Mouse (Mus musculus): ENCODE measurements at regions not wholly inside any gene's neighbourhood (a gene's known extent, or its start where the extent isn't known, plus 50 kb on each side); places are given as distances from the start of the nearest gene placed in this dataset.

DNA sequence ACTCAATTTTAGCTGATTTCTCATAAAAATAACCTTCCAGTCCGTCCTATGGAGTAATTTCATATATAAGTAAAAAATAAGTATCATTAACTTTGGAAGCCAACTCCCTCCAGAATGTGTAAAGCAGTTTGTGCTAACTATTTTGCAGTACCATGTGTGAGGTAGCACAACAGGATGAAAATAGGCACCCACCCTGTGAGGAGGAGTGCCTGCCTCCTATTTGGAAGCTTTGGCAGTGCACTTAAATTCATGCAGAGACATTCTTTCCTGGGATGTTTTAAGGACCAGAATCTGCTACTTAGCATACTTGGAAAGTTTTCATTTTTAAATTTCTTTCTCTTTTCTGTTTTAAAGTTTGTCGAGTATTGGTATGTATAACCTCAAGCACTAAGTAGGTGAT is 336.8 kb downstream of the Gm21750 start:
- no peaks in the 10 kb centered on the region for H3K36me3 ChIP-seq (ENCODE audit: poor library complexity, severe bottlenecking)
- no peaks in the 10 kb centered on the region for H3K9me3 ChIP-seq (replicated peaks)
- WGBS, result 89% methylated on average over 2 of the region's 2 CpGs

DNA sequence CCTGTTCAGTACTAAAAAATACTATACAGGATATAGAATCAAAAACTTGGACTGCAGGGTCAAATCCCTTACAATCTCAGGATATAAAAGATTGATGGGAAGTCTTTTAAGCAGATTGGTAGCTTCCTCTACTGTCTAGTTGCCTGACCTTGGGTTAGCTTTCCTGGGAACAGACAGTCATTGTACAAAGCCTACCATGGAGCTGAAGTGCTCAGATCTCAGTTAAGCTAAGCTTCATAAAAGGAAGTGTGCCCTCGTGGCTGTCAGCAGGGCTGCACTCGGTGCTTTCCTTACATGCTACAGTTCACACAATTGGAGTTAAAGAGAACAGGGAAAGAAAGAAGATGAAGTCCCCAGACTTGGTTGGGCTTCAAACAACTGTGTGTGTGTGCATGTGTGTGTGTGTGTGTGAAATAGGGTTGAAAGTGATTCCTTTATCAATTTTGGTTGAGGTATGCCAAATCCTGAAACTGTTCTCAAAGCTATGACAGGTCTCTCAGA is 338.4 kb downstream of the Gm21750 start:
- WGBS, result 26% methylated on average over 2 of the region's 2 CpGs
- Histone ChIP-seq H3K27me3 (no peaks in the 10 kb centered on the region), H3K9me3 (replicated peaks) (no peaks in the 10 kb centered on the region), H3K9ac (no peak overlapping the region), H3K4me2 (no peak overlapping the region), H3K4me1 (no peaks in the 10 kb centered on the region), H3K4me3 (no peak overlapping the region), H3K36me3 (ENCODE audit: poor library complexity, severe bottlenecking) (no peaks in the 10 kb centered on the region), H3K27ac (no peak overlapping the region)
- peak; percentile 43; the same call in 1 of the 2 replicates for ATAC-seq

More for the DNA sequence above, 336.8 kb downstream of the Gm21750 start:
- no peaks in the 10 kb centered on the region for H3K4me1 ChIP-seq
- no peak overlapping the region for H3K9ac ChIP-seq
- no peak overlapping the region for H3K27ac ChIP-seq
- H3K4me2 ChIP-seq, result no peak overlapping the region
- H3K27me3 ChIP-seq, result no peaks in the 10 kb centered on the region
- no peak for ATAC-seq
- H3K4me3 ChIP-seq, result no peak overlapping the region

DNA sequence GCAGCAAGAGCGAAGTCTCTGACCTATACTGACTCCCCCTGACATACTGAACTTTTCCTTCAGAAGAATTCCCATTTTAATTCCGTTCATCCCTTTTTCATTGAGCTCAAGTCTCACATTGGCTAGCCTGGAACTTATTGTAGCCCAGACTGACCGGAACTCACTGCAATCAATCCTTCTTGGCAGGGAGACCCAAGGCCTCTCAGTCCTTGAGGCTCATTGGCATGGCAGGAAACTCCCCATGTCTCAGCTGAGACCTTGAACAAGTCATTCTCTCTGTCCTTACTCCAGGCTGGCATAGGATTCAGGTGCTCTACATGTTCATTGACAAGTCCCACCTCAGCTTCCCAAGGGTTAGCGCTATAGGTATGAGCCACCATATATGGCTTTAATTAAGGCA is 345.9 kb downstream of the Gm21750 start:
- 92% methylated on average over 4 of the region's 4 CpGs for WGBS
- Histone ChIP-seq H3K9ac (no peak overlapping the region), H3K36me3 (ENCODE audit: poor library complexity, severe bottlenecking) (no peaks in the 10 kb centered on the region), H3K27ac (no peak overlapping the region), H3K27me3 (no peaks in the 10 kb centered on the region), H3K4me3 (no peak overlapping the region), H3K9me3 (replicated peaks) (no peaks in the 10 kb centered on the region), H3K4me1 (no peaks in the 10 kb centered on the region), H3K4me2 (no peak overlapping the region)
- no peak for ATAC-seq

DNA sequence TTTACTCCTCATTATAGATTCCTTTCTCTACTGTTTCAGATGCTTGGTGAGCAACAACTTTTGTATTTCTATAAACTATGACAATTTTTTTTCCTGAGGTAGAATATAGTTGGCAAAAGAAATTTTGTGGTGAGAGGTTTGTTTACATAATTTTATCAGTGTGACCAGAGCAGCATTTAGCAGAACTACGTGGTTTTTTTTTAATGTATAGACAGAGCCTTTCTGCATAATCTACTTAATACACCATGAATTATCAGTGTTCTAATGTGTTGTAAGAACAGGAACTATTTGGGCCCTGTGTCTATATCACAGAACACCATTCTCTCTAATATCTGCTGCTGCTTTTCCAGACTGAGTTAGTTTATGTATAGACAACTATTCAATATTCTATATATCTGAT is 350.5 kb downstream of the Gm21750 start:
- no peak overlapping the region for H3K27ac ChIP-seq
- H3K9me3 ChIP-seq (replicated peaks), result no peaks in the 10 kb centered on the region
- no peak for ATAC-seq
- H3K27me3 ChIP-seq, result no peaks in the 10 kb centered on the region
- H3K4me1 ChIP-seq, result no peaks in the 10 kb centered on the region
- no peaks in the 10 kb centered on the region for H3K36me3 ChIP-seq (ENCODE audit: poor library complexity, severe bottlenecking)
- H3K9ac ChIP-seq, result no peak overlapping the region
- whole genome bisulfite sequencing, result 85% methylated on average over 1 of the region's 1 CpGs
- no peak overlapping the region for H3K4me2 ChIP-seq
- H3K4me3 ChIP-seq, result no peak overlapping the region

DNA sequence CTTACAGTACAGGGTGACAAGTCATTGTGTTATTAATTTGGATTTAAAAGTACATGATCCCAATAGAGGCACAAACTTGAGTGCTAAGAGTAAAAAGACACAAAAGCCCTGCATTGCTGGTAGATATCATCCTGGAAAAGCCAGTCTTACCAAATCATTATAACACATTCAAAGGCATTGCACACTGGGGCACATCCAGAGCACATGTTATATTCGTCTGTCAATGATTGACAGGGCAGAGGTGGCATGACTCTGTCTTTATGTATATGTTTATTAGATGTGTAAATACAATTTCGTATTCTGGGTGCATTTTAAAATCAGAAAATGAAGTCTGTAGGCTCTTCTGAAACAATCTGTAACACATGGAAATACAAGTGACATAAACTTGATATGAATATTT is 358.4 kb downstream of the Gm21750 start:
- 71% methylated on average over 2 of the region's 2 CpGs for WGBS
- no peak for ATAC-seq
- Histone ChIP-seq H3K4me1 (no peaks in the 10 kb centered on the region), H3K4me2 (no peak overlapping the region), H3K36me3 (ENCODE audit: poor library complexity, severe bottlenecking) (no peaks in the 10 kb centered on the region), H3K27me3 (no peaks in the 10 kb centered on the region), H3K4me3 (no peak overlapping the region), H3K27ac (no peak overlapping the region), H3K9ac (no peak overlapping the region), H3K9me3 (replicated peaks) (no peaks in the 10 kb centered on the region)

- Histone ChIP-seq H3K9me3 (replicated peaks) (no peaks in the 10 kb centered on the region), H3K4me3 (no peak overlapping the region), H3K9ac (no peak overlapping the region), H3K4me2 (no peak overlapping the region), H3K4me1 (no peaks in the 10 kb centered on the region), H3K36me3 (ENCODE audit: poor library complexity, severe bottlenecking) (no peaks in the 10 kb centered on the region), H3K27ac (no peak overlapping the region), H3K27me3 (no peaks in the 10 kb centered on the region)
- WGBS, result 56% methylated on average over 5 of the region's 5 CpGs
- peak; percentile 66 for ATAC-seq
Measured at GRCm38 (mm10) chr14:74047009-74047694, 386.1 kb downstream of the Gm21750 start.

- Histone ChIP-seq H3K27ac (peak overlapping the region; percentile 31), H3K4me2 (no peak overlapping the region), H3K4me1 (no peaks in the 10 kb centered on the region), H3K27me3 (no peaks in the 10 kb centered on the region), H3K9me3 (replicated peaks) (no peaks in the 10 kb centered on the region), H3K36me3 (ENCODE audit: poor library complexity, severe bottlenecking) (no peaks in the 10 kb centered on the region), H3K4me3 (no peak overlapping the region), H3K9ac (no peak overlapping the region)
- WGBS, result 83% methylated on average over 6 of the region's 6 CpGs
- ATAC-seq, result peak; percentile 58
Measured at GRCm38 (mm10) chr14:74047695-74048280, 386.8 kb downstream of the Gm21750 start.

DNA sequence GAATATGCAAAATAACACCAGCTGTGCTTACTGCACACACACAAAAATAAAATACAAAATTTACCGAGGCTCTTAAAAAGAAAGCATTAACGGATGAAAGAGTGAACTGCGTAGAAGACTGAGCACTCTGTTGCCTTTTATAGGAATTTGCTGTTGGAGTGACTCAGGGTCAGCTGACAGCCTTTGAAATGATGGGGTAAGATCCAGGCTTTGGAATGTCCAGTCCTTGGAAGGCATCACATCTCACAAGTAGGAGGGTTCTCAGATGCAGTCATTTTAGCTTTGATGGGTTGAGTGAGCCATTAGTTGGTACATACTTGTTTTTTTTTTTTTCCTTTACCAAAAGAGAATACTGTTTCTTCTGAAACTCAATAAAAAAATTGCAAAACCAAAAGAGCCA is 387.4 kb downstream of the Gm21750 start:
- ATAC-seq, result no peak
- H3K9ac ChIP-seq, result no peak overlapping the region

GRCm38 (mm10) chr14:74066051-74066450 is 405.0 kb downstream of the Gm21750 start:
- Histone ChIP-seq H3K4me2 (no peak overlapping the region), H3K36me3 (ENCODE audit: poor library complexity, severe bottlenecking) (no peaks in the 10 kb centered on the region)
- ATAC-seq, result no peak

More for the DNA sequence above, 387.4 kb downstream of the Gm21750 start:
- Histone ChIP-seq H3K36me3 (ENCODE audit: poor library complexity, severe bottlenecking) (no peaks in the 10 kb centered on the region), H3K4me2 (no peak overlapping the region), H3K27me3 (no peaks in the 10 kb centered on the region), H3K4me3 (no peak overlapping the region), H3K9me3 (replicated peaks) (no peaks in the 10 kb centered on the region), H3K27ac (0 out of 2 replicates have a peak overlapping the region, but pooled peaks have one; percentile 28), H3K4me1 (no peaks in the 10 kb centered on the region)
- 80% methylated on average over 3 of the region's 3 CpGs for WGBS

DNA sequence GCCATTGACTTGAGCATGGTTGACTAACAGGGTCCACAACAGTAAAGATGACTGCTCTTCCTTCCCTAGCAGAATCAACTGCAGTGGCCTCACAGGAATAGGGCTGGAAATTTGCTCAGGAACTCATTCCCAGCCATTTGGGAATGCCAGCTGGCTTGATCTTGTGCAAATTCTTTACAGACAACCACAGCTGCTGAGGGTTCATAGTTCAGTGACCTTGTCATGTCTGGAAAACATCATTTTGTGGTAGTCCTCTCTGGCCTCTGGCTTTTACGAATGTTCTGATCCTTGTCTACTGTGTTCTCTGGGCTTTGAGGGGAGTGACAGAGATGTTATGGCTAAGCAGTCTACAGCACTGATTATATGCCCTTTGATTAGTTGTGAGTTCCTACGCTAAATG is 432.0 kb downstream of the Gm21750 start:
- no peak overlapping the region for H3K27ac ChIP-seq
- H3K27me3 ChIP-seq, result no peaks in the 10 kb centered on the region
- no peaks in the 10 kb centered on the region for H3K9me3 ChIP-seq (replicated peaks)
- H3K4me3 ChIP-seq, result no peak overlapping the region
- no peak overlapping the region for H3K9ac ChIP-seq
- no peak overlapping the region for H3K4me2 ChIP-seq
- 96% methylated on average over 2 of the region's 2 CpGs for WGBS
- no peak for ATAC-seq
- H3K4me1 ChIP-seq, result no peaks in the 10 kb centered on the region
- no peaks in the 10 kb centered on the region for H3K36me3 ChIP-seq (ENCODE audit: poor library complexity, severe bottlenecking)

More at GRCm38 (mm10) chr14:74066051-74066450, 405.0 kb downstream of the Gm21750 start:
- H3K9me3 ChIP-seq (replicated peaks), result no peaks in the 10 kb centered on the region
- H3K27me3 ChIP-seq, result no peaks in the 10 kb centered on the region
- no peaks in the 10 kb centered on the region for H3K4me1 ChIP-seq
- H3K27ac ChIP-seq, result no peak overlapping the region
- H3K4me3 ChIP-seq, result no peak overlapping the region
- H3K9ac ChIP-seq, result no peak overlapping the region

GRCm38 (mm10) chr14:74099696-74100095 is 438.7 kb downstream of the Gm21750 start:
- Histone ChIP-seq H3K4me2 (no peak overlapping the region), H3K27ac (no peak overlapping the region), H3K36me3 (ENCODE audit: poor library complexity, severe bottlenecking) (no peaks in the 10 kb centered on the region), H3K9ac (no peak overlapping the region), H3K9me3 (replicated peaks) (no peaks in the 10 kb centered on the region), H3K4me3 (no peak overlapping the region), H3K27me3 (no peaks in the 10 kb centered on the region), H3K4me1 (no peaks in the 10 kb centered on the region)
- ATAC-seq, result no peak
- WGBS, result 89% methylated on average over 4 of the region's 4 CpGs

DNA sequence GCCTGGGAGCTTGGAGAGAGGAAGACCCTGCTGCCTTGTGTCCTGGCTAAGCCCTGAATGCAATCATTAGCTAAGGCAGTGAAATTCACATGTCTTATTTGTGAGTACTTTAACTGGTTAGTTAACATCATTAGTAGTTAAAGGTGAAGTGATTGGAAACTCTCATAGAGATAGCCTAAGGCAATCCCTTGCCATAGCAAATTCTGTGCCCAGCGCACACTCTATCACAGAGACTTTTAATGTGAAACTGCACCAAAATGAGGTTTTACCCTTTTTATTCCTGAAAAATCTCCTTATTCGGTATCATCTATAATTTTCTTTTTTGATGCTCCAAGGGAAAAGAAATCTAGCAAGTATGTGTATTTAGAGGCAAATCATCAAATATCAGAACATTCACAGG is 451.6 kb downstream of the Gm21750 start:
- no peak overlapping the region for H3K9ac ChIP-seq
- no peaks in the 10 kb centered on the region for H3K27me3 ChIP-seq
- H3K4me2 ChIP-seq, result no peak overlapping the region
- H3K27ac ChIP-seq, result no peak overlapping the region
- 90% methylated on average over 2 of the region's 2 CpGs for WGBS
- H3K36me3 ChIP-seq (ENCODE audit: poor library complexity, severe bottlenecking), result no peaks in the 10 kb centered on the region
- no peaks in the 10 kb centered on the region for H3K9me3 ChIP-seq (replicated peaks)
- H3K4me1 ChIP-seq, result peaks cover 7% of the 10 kb centered on the region; the same call in 1 of the 2 replicates
- H3K4me3 ChIP-seq, result no peak overlapping the region
- ATAC-seq, result no peak

Data from forebrain, embryonic 13.5 days (tissue).